Mouse (Mus musculus) embryonic facial prominence, embryonic 15.5 days (tissue): Measurements from ENCODE around the gene Arl4c. TPM values are rescaled to one million over a fixed set of nuclear protein-coding genes. Genes with fewer than 3 reads are reported as not detected.

Source experiments
- ATAC-seq: fragments of 200-750 bp; cut with Nextera tagmentation; 2 replicates; pipeline ENCODE4 v1.8.0; 2017; ENCODE audit warnings: low read depth, moderate TSS enrichment; ENCODE audit not compliant: insufficient number of reproducible peaks, low FRiP score, low TSS enrichment
- H3K27ac ChIP-seq: fragments of 300-500 bp; sonication (generic); replicated peaks from 2 replicates; pipeline ENCODE4 v1.5.1; 2015; ENCODE audit warnings: mild to moderate bottlenecking, inconsistent platforms
- H3K27me3 ChIP-seq: fragments of 300-500 bp; sonication (generic); 2 replicates; pipeline ENCODE4 v1.6.1; 2015; ENCODE audit warnings: inconsistent platforms
- H3K36me3 ChIP-seq: fragments of 300-500 bp; sonication (generic); 2 replicates; pipeline ENCODE4 v1.6.1; 2015; ENCODE audit warnings: mild to moderate bottlenecking, inconsistent platforms
- H3K4me1 ChIP-seq: fragments of 300-500 bp; sonication (generic); 2 replicates; pipeline ENCODE4 v1.6.1; 2015; ENCODE audit warnings: inconsistent platforms
- H3K4me2 ChIP-seq: fragments of 300-500 bp; sonication (generic); replicated peaks from 2 replicates; pipeline ENCODE4 v1.6.1; 2015; ENCODE audit warnings: mild to moderate bottlenecking, inconsistent platforms
- H3K4me3 ChIP-seq: fragments of 300-500 bp; sonication (generic); replicated peaks from 2 replicates; pipeline ENCODE4 v1.5.1; 2015; ENCODE audit warnings: mild to moderate bottlenecking, inconsistent platforms
- H3K9ac ChIP-seq: fragments of 300-500 bp; sonication (generic); 2 replicates; pipeline ENCODE4 v1.6.1; 2015; ENCODE audit warnings: inconsistent platforms
- H3K9me3 ChIP-seq: fragments of 300-500 bp; sonication (generic); replicated peaks from 2 replicates; pipeline ENCODE4 v1.6.1; 2016; ENCODE audit warnings: inconsistent platforms
- WGBS: fragments of 180-500 bp; shearing (Covaris S2); methylation state at CpG from one replicate; pipeline ENCODE4 v1.1.7; 2015; 5-methylcytosine and 5-hydroxymethylcytosine counted together
- polyA plus RNA-seq: library from polyadenylated mRNA; unstranded; fragments of >200 nt; fragmentation: Nextera tagmentation; extraction: Ambion mirVana; gene quantifications from 2 replicates; pipeline ENCODE4 v1.2.1, GENCODE M21; 2015

The Arl4c gene
- polyA plus RNA-seq, 1 experiment from 2014 or later, result 11.2 TPM

- WGBS, result 56% methylated on average over 3 of the region's 3 CpGs
- H3K4me3 ChIP-seq, result no peak overlapping the region
- H3K9me3 ChIP-seq, result no peaks in the 10 kb centered on the region
- H3K9ac ChIP-seq, result no peak overlapping the region
- no peaks in the 10 kb centered on the region for H3K36me3 ChIP-seq
- no peak overlapping the region for H3K4me2 ChIP-seq
- no peaks in the 10 kb centered on the region for H3K27me3 ChIP-seq
- H3K27ac ChIP-seq, result no peak overlapping the region
- H3K4me1 ChIP-seq, result peaks cover 3% of the 10 kb centered on the region; the same call in 1 of the 2 replicates
- no peak for ATAC-seq
These were observed 23.7 kb downstream of the Arl4c start for GRCm38 (mm10) chr1:88678231-88678739.

- Histone ChIP-seq H3K4me3 (no peak overlapping the region), H3K9ac (no peak overlapping the region), H3K4me1 (no peaks in the 10 kb centered on the region), H3K4me2 (no peak overlapping the region), H3K27me3 (no peaks in the 10 kb centered on the region), H3K27ac (no peak overlapping the region), H3K36me3 (no peaks in the 10 kb centered on the region), H3K9me3 (no peaks in the 10 kb centered on the region)
- ATAC-seq, result no peak
- WGBS, result 58% methylated on average over 4 of the region's 4 CpGs
These were observed 31.2 kb downstream of the Arl4c start for GRCm38 (mm10) chr1:88670807-88671206.

- Histone ChIP-seq H3K9me3 (no peaks in the 10 kb centered on the region), H3K4me3 (no peak overlapping the region), H3K4me1 (no peaks in the 10 kb centered on the region), H3K27me3 (no peaks in the 10 kb centered on the region), H3K36me3 (no peaks in the 10 kb centered on the region), H3K9ac (no peak overlapping the region), H3K27ac (no peak overlapping the region), H3K4me2 (no peak overlapping the region)
- ATAC-seq, result no peak
- WGBS, result 35% methylated on average over 14 of the region's 14 CpGs
These were observed 32.9 kb downstream of the Arl4c start for GRCm38 (mm10) chr1:88668846-88669810.

GRCm38 (mm10) chr1:88668353-88668752 lies 33.7 kb downstream of the Arl4c start:
- Histone ChIP-seq H3K4me1 (no peaks in the 10 kb centered on the region), H3K4me2 (no peak overlapping the region), H3K9ac (no peak overlapping the region), H3K4me3 (no peak overlapping the region), H3K27ac (no peak overlapping the region), H3K27me3 (no peaks in the 10 kb centered on the region), H3K9me3 (no peaks in the 10 kb centered on the region), H3K36me3 (no peaks in the 10 kb centered on the region)
- no peak for ATAC-seq
- WGBS, result 15% methylated on average over 7 of the region's 7 CpGs

- H3K4me3 ChIP-seq, result no peak overlapping the region
- no peaks in the 10 kb centered on the region for H3K4me1 ChIP-seq
- H3K4me2 ChIP-seq, result no peak overlapping the region
- no peaks in the 10 kb centered on the region for H3K36me3 ChIP-seq
- H3K27ac ChIP-seq, result no peak overlapping the region
- WGBS, result 64% methylated on average over 3 of the region's 3 CpGs
- no peaks in the 10 kb centered on the region for H3K27me3 ChIP-seq
- no peak for ATAC-seq
- H3K9ac ChIP-seq, result no peak overlapping the region
- no peaks in the 10 kb centered on the region for H3K9me3 ChIP-seq
These were observed 37.4 kb downstream of the Arl4c start for GRCm38 (mm10) chr1:88664623-88665022.

GRCm38 (mm10) chr1:88662736-88663135 lies 39.3 kb downstream of the Arl4c start:
- Histone ChIP-seq H3K9me3 (no peaks in the 10 kb centered on the region), H3K36me3 (no peaks in the 10 kb centered on the region), H3K27ac (no peak overlapping the region), H3K4me1 (no peaks in the 10 kb centered on the region), H3K9ac (no peak overlapping the region), H3K4me3 (no peak overlapping the region), H3K27me3 (no peaks in the 10 kb centered on the region), H3K4me2 (no peak overlapping the region)
- ATAC-seq, result no peak
- WGBS, result 74% methylated on average over 5 of the region's 5 CpGs

- no peak for ATAC-seq
- Histone ChIP-seq H3K4me3 (no peak overlapping the region), H3K4me2 (no peak overlapping the region), H3K9ac (no peak overlapping the region), H3K36me3 (no peaks in the 10 kb centered on the region), H3K9me3 (no peaks in the 10 kb centered on the region), H3K27me3 (no peaks in the 10 kb centered on the region), H3K4me1 (no peaks in the 10 kb centered on the region), H3K27ac (no peak overlapping the region)
- WGBS, result 76% methylated on average over 3 of the region's 3 CpGs
These were observed 40.8 kb downstream of the Arl4c start for GRCm38 (mm10) chr1:88661209-88661608.

GRCm38 (mm10) chr1:88658290-88658857 lies 43.6 kb downstream of the Arl4c start:
- Histone ChIP-seq H3K4me1 (no peaks in the 10 kb centered on the region), H3K27ac (no peak overlapping the region), H3K4me3 (no peak overlapping the region), H3K27me3 (no peaks in the 10 kb centered on the region), H3K9me3 (no peaks in the 10 kb centered on the region), H3K9ac (no peak overlapping the region), H3K36me3 (no peaks in the 10 kb centered on the region), H3K4me2 (no peak overlapping the region)
- ATAC-seq, result no peak; the same call in 1 of the 2 replicates
- WGBS, result 51% methylated on average over 6 of the region's 6 CpGs

GRCm38 (mm10) chr1:88656096-88656480 lies 45.9 kb downstream of the Arl4c start:
- H3K9ac ChIP-seq, result no peak overlapping the region
- H3K36me3 ChIP-seq, result no peaks in the 10 kb centered on the region
- H3K27ac ChIP-seq, result no peak overlapping the region
- H3K9me3 ChIP-seq, result no peaks in the 10 kb centered on the region
- WGBS, result 79% methylated on average over 5 of the region's 5 CpGs
- ATAC-seq, result no peak
- H3K27me3 ChIP-seq, result no peaks in the 10 kb centered on the region
- H3K4me3 ChIP-seq, result no peak overlapping the region
- H3K4me1 ChIP-seq, result no peaks in the 10 kb centered on the region
- no peak overlapping the region for H3K4me2 ChIP-seq

GRCm38 (mm10) chr1:88655473-88656095 lies 46.4 kb downstream of the Arl4c start:
- no peaks in the 10 kb centered on the region for H3K36me3 ChIP-seq
- H3K4me3 ChIP-seq, result no peak overlapping the region
- no peak for ATAC-seq
- no peak overlapping the region for H3K27ac ChIP-seq
- H3K9me3 ChIP-seq, result no peaks in the 10 kb centered on the region
- no peak overlapping the region for H3K4me2 ChIP-seq
- 76% methylated on average over 3 of the region's 3 CpGs for WGBS
- H3K4me1 ChIP-seq, result no peaks in the 10 kb centered on the region
- H3K27me3 ChIP-seq, result no peaks in the 10 kb centered on the region
- no peak overlapping the region for H3K9ac ChIP-seq
